Mouse (Mus musculus) MEL (cell line): ENCODE data around the gene Ttll6. TPM values are rescaled to one million over a fixed set of nuclear protein-coding genes. Genes with fewer than 3 reads are reported as not detected.

Experiments
- DNase-seq: peaks from one replicate; pipeline ENCODE4 v3.0.0; 2011; ENCODE audit warnings: low read depth, low spot score
- H3K27ac ChIP-seq: 2 replicates; pipeline ENCODE4 v1.5.1; 2012; ENCODE audit warnings: low read depth, mild to moderate bottlenecking, control low read depth, low read length, moderate library complexity; ENCODE audit not compliant: control insufficient read depth
- H3K27me3 ChIP-seq, 2 experiments: fragments of 150-350 bp in 1 of 2; sonication (generic) in 1 of 2; 2 replicates each; pipeline ENCODE4 v1.6.1; 2012; ENCODE audit warnings: low read length in 2 of 2, mild to moderate bottlenecking in 2 of 2, improper control_type of control experiment in 1 of 2, moderate library complexity in 1 of 2; ENCODE audit not compliant: insufficient read depth in 2 of 2, control insufficient read depth in 1 of 2
- H3K36me3 ChIP-seq, 2 experiments: 2 replicates each; pipeline ENCODE4 v1.6.1; 2012 to 2014; ENCODE audit warnings: low read length in 2 of 2, improper control_type of control experiment in 1 of 2, inconsistent platforms in 1 of 2, mild to moderate bottlenecking in 1 of 2; ENCODE audit not compliant: insufficient read depth in 2 of 2, control insufficient read depth in 1 of 2
- H3K4me1 ChIP-seq, 2 experiments: fragments of 150-350 bp in 1 of 2; sonication (generic) in 1 of 2; 2 replicates each; pipeline ENCODE4 v1.6.1; 2012; ENCODE audit warnings: low read length in 2 of 2, improper control_type of control experiment in 1 of 2, mild to moderate bottlenecking in 1 of 2; ENCODE audit not compliant: insufficient read depth in 2 of 2, control insufficient read depth in 1 of 2
- H3K4me3 ChIP-seq, 2 experiments: fragments of 150-350 bp in 1 of 2; sonication (generic) in 1 of 2; 2 replicates each; pipeline ENCODE4 v1.5.1; 2012; ENCODE audit warnings: low read depth in 2 of 2, low read length in 2 of 2, mild to moderate bottlenecking in 2 of 2, moderate library complexity in 2 of 2, control low read depth in 1 of 2, improper control_type of control experiment in 1 of 2; ENCODE audit not compliant: control insufficient read depth in 1 of 2, insufficient read depth in 1 of 2
- H3K79me2 ChIP-seq: 2 replicates; pipeline ENCODE4 v1.6.1; 2012; ENCODE audit warnings: mild to moderate bottlenecking, low read length, moderate library complexity; ENCODE audit not compliant: control insufficient read depth, poor library complexity, insufficient read depth
- H3K9ac ChIP-seq: 2 replicates; pipeline ENCODE4 v1.6.1; 2012; ENCODE audit warnings: low read depth, mild to moderate bottlenecking, control low read depth, low read length, moderate library complexity; ENCODE audit not compliant: control insufficient read depth, poor library complexity, severe bottlenecking
- H3K9me3 ChIP-seq: fragments of 150-350 bp; sonication (generic); replicated peaks from 2 replicates; pipeline ENCODE4 v1.6.1; 2012; ENCODE audit warnings: mild to moderate bottlenecking, low read length, improper control_type of control experiment, moderate library complexity; ENCODE audit not compliant: insufficient read depth
- BHLHE40 ChIP-seq: IDR thresholded peaks from 2 replicates; pipeline ENCODE4 v1.6.1; 2012; ENCODE audit warnings: low read depth, mild to moderate bottlenecking, inconsistent platforms, low read length, improper control_type of control experiment, borderline replicate concordance
- CHD1 ChIP-seq: IDR thresholded peaks from 2 replicates; pipeline ENCODE4 v1.6.1; 2012; ENCODE audit warnings: low read depth, mild to moderate bottlenecking, inconsistent platforms, low read length, improper control_type of control experiment
- CTCF ChIP-seq, 3 experiments: IDR thresholded peaks in 2 of 3; conservative IDR thresholded peaks in 1 of 3; 2 replicates each; pipeline ENCODE4 v1.5.1; 2011 to 2012; ENCODE audit warnings: low read length in 3 of 3, low read depth in 2 of 3, mild to moderate bottlenecking in 2 of 3, improper control_type of control experiment in 1 of 3, inconsistent platforms in 1 of 3, mixed read lengths in 1 of 3, moderate library complexity in 1 of 3; ENCODE audit not compliant: control insufficient read depth in 1 of 3, insufficient read depth in 1 of 3, poor library complexity in 1 of 3, severe bottlenecking in 1 of 3
- E2F4 ChIP-seq: IDR thresholded peaks from 2 replicates; pipeline ENCODE4 v1.6.1; 2011; ENCODE audit warnings: low read depth, low read length, improper control_type of control experiment, borderline replicate concordance
- ELF1 ChIP-seq: IDR thresholded peaks from 2 replicates; pipeline ENCODE4 v1.6.1; 2014; ENCODE audit warnings: low read depth, mild to moderate bottlenecking, inconsistent platforms, low read length, improper control_type of control experiment, moderate library complexity
- EP300 ChIP-seq, 2 experiments: IDR thresholded peaks; 2 replicates each; pipeline ENCODE4 v1.6.1; 2011; ENCODE audit warnings: improper control_type of control experiment in 2 of 2, low read length in 2 of 2, low read depth in 1 of 2, mild to moderate bottlenecking in 1 of 2
- GATA1 ChIP-seq: IDR thresholded peaks from 2 replicates; pipeline ENCODE4 v1.6.1; 2011; ENCODE audit warnings: low read depth, low read length, improper control_type of control experiment
- HCFC1 ChIP-seq: IDR thresholded peaks from 2 replicates; pipeline ENCODE4 v1.6.1; 2012; ENCODE audit warnings: low read depth, mild to moderate bottlenecking, inconsistent platforms, low read length, improper control_type of control experiment, moderate library complexity
- JUND ChIP-seq: IDR thresholded peaks from 2 replicates; pipeline ENCODE4 v1.6.1; 2011; ENCODE audit warnings: low read depth, mild to moderate bottlenecking, improper control_type of control experiment, low read length
- KAT2A ChIP-seq: conservative IDR thresholded peaks from 2 replicates; pipeline ENCODE4 v1.6.1; 2012; ENCODE audit warnings: low read depth, low read length, improper control_type of control experiment, inconsistent platforms
- MAX ChIP-seq: IDR thresholded peaks from 2 replicates; pipeline ENCODE4 v1.6.1; 2011; ENCODE audit warnings: low read length, improper control_type of control experiment
- MAZ ChIP-seq: IDR thresholded peaks from 2 replicates; pipeline ENCODE4 v1.6.1; 2012; ENCODE audit warnings: low read depth, mild to moderate bottlenecking, inconsistent platforms, low read length, improper control_type of control experiment
- MEF2A ChIP-seq: IDR thresholded peaks from 2 replicates; pipeline ENCODE4 v1.6.1; 2014; ENCODE audit warnings: low read depth, mild to moderate bottlenecking, inconsistent platforms, low read length, improper control_type of control experiment; ENCODE audit not compliant: poor library complexity, insufficient replicate concordance, severe bottlenecking; ENCODE audit errors: extremely low read depth
- MXI1 ChIP-seq: IDR thresholded peaks from 2 replicates; pipeline ENCODE4 v1.6.1; 2011; ENCODE audit warnings: mild to moderate bottlenecking, low read depth, low read length, improper control_type of control experiment
- MYB ChIP-seq: IDR thresholded peaks from 2 replicates; pipeline ENCODE4 v1.6.1; 2011; ENCODE audit warnings: mild to moderate bottlenecking, low read depth, low read length, improper control_type of control experiment
- MYC ChIP-seq: IDR thresholded peaks from 2 replicates; pipeline ENCODE4 v1.6.1; 2011; ENCODE audit warnings: low read depth, mild to moderate bottlenecking, low read length, improper control_type of control experiment, moderate library complexity
- POLR2A ChIP-seq, 2 experiments: IDR thresholded peaks; 2 replicates each; pipeline ENCODE4 v1.6.1; 2011 to 2012; ENCODE audit warnings: low read length in 2 of 2, mild to moderate bottlenecking in 2 of 2, control low read depth in 1 of 2, improper control_type of control experiment in 1 of 2, low read depth in 1 of 2, moderate library complexity in 1 of 2; ENCODE audit not compliant: control insufficient read depth in 1 of 2, insufficient read depth in 1 of 2, poor library complexity in 1 of 2
- POLR2AphosphoS2 ChIP-seq: IDR thresholded peaks from 2 replicates; pipeline ENCODE4 v1.6.1; 2011; ENCODE audit warnings: low read length, improper control_type of control experiment
- POLR2AphosphoS5 ChIP-seq: IDR thresholded peaks from 2 replicates; pipeline ENCODE4 v1.6.1; 2012; ENCODE audit warnings: low read depth, borderline replicate concordance, mild to moderate bottlenecking, inconsistent platforms, low read length, moderate library complexity, mixed read lengths
- RAD21 ChIP-seq: IDR thresholded peaks from 2 replicates; pipeline ENCODE4 v1.6.1; 2011; ENCODE audit warnings: mild to moderate bottlenecking, low read depth, low read length, improper control_type of control experiment
- SIN3A ChIP-seq: IDR thresholded peaks from 2 replicates; pipeline ENCODE4 v1.6.1; 2012; ENCODE audit warnings: low read length, improper control_type of control experiment, inconsistent platforms
- SMC3 ChIP-seq: IDR thresholded peaks from 2 replicates; pipeline ENCODE4 v1.6.1; 2011; ENCODE audit warnings: low read depth, low read length, improper control_type of control experiment
- TAL1 ChIP-seq: IDR thresholded peaks from 2 replicates; pipeline ENCODE4 v1.6.1; 2012; ENCODE audit warnings: mild to moderate bottlenecking, inconsistent platforms, low read length, moderate library complexity, mixed read lengths
- TBP ChIP-seq: IDR thresholded peaks from 2 replicates; pipeline ENCODE4 v1.8.0; 2011; ENCODE audit warnings: low read depth, low read length, improper control_type of control experiment
- TCF12 ChIP-seq: IDR thresholded peaks from 2 replicates; pipeline ENCODE4 v1.6.1; 2014; ENCODE audit warnings: low read depth, mild to moderate bottlenecking, inconsistent platforms, low read length, improper control_type of control experiment, moderate library complexity
- UBTF ChIP-seq: IDR thresholded peaks from 2 replicates; pipeline ENCODE4 v1.6.1; 2012; ENCODE audit warnings: low read depth, mild to moderate bottlenecking, inconsistent platforms, low read length, improper control_type of control experiment, moderate library complexity, borderline replicate concordance; ENCODE audit not compliant: insufficient read depth
- USF1 ChIP-seq: IDR thresholded peaks from 2 replicates; pipeline ENCODE4 v1.6.1; 2014; ENCODE audit warnings: low read depth, mild to moderate bottlenecking, inconsistent platforms, low read length, improper control_type of control experiment, moderate library complexity
- USF2 ChIP-seq, 2 experiments: IDR thresholded peaks; 2 replicates each; pipeline ENCODE4 v1.6.1; 2011 to 2012; ENCODE audit warnings: improper control_type of control experiment in 2 of 2, low read length in 2 of 2, borderline replicate concordance in 1 of 2, inconsistent platforms in 1 of 2, low read depth in 1 of 2, mild to moderate bottlenecking in 1 of 2; ENCODE audit not compliant: insufficient read depth in 1 of 2
- ZC3H11A ChIP-seq: IDR thresholded peaks from 2 replicates; pipeline ENCODE4 v1.6.1; 2012; ENCODE audit warnings: low read depth, mild to moderate bottlenecking, inconsistent platforms, low read length, improper control_type of control experiment
- ZMIZ1 ChIP-seq: IDR thresholded peaks from 2 replicates; pipeline ENCODE4 v1.6.1; 2012; ENCODE audit warnings: low read depth, mild to moderate bottlenecking, inconsistent platforms, low read length, improper control_type of control experiment, moderate library complexity
- ZNF384 ChIP-seq: IDR thresholded peaks from 2 replicates; pipeline ENCODE4 v1.6.1; 2012; ENCODE audit warnings: low read depth, mild to moderate bottlenecking, inconsistent platforms, low read length, improper control_type of control experiment
- polyA plus RNA-seq, 2 experiments: library from polyadenylated mRNA; stranded (reverse) in 1 of 2; unstranded in 1 of 2; fragments of >175 nt in 1 of 2; fragments of >200 nt in 1 of 2; gene quantifications; 2 replicates each; pipeline versions ENCODE4 v1.2.1 to v1.2.4; 2012; ENCODE audit warnings: low replicate concordance in 2 of 2, low read depth in 1 of 2; ENCODE audit not compliant: insufficient read length in 2 of 2, insufficient read depth in 1 of 2, missing spikeins in 1 of 2
- total RNA-seq: library from RNA; depleted of rRNA; stranded (reverse); fragments of 300-350 nt; gene quantifications from 2 replicates; pipeline ENCODE4 v1.2.3, GENCODE M21; 2012; rRNA removed

The Ttll6 gene
- total RNA-seq (not detected in 2 replicates), polyA plus RNA-seq (under 1 TPM in 1 of 2 experiments, not detected in 1; 0.03 TPM)

- Histone ChIP-seq H3K4me3 (peak within 1 kb of the TSS; percentile 40 to 43), H3K36me3 (no peaks in the 10 kb centered on the region), H3K27me3 (peaks cover 2% of the 10 kb centered on the region in 2 experiments; a peak in 3 of 4 replicates), H3K9ac (peak within 1 kb of the TSS; percentile 47), H3K79me2 (no peaks in the 10 kb centered on the region), H3K27ac (no peak within 1 kb of the TSS), H3K4me1 (peaks cover 0 to 4% of the 10 kb centered on the region in 2 experiments; a peak in 1 of 4 replicates), H3K9me3 (no peaks in the 10 kb centered on the region)
- TF ChIP-seq MYC (peak; percentile 76; the same call in 1 of the 2 replicates), ZMIZ1 (no peak), GATA1 (no peak), ZNF384 (peak; percentile 88), UBTF (no peak), EP300 (IDR thresholded peaks at IDR 0.05; ENCODE audit: low read depth in 1 of 2, low read length in 2 of 2) (no peak), TCF12 (no peak), MEF2A (no peak), KAT2A (no peak), MAX (0 out of 2 replicates have a peak, but pooled peaks have one; percentile 34), SIN3A (no peak), MAZ (peak; percentile 66; the same call in 1 of the 2 replicates), MXI1 (no peak), CTCF (IDR thresholded peaks at IDR 0.05 in 2 of 3, conservative IDR thresholded peaks at IDR 0.05 in 1 of 3; ENCODE audit: control insufficient read depth in 1 of 3, insufficient read depth in 1 of 3, low read depth in 2 of 3, low read length in 3 of 3, poor library complexity in 1 of 3, severe bottlenecking in 1 of 3) (peak; percentile 93 to 96 (median 95)), RAD21 (peak; percentile 73), USF2 (IDR thresholded peaks at IDR 0.05; ENCODE audit: borderline replicate concordance in 1 of 2, insufficient read depth in 1 of 2, low read depth in 1 of 2, low read length in 2 of 2) (no peak), POLR2A (IDR thresholded peaks at IDR 0.05; ENCODE audit: control insufficient read depth in 1 of 2, insufficient read depth in 1 of 2, low read depth in 1 of 2, low read length in 2 of 2, poor library complexity in 1 of 2) (no peak), ELF1 (peak; percentile 49; the same call in 1 of the 2 replicates), SMC3 (peak; percentile 52), USF1 (0 out of 2 replicates have a peak, but pooled peaks have one; percentile 6), HCFC1 (0 out of 2 replicates have a peak, but pooled peaks have one; percentile 31), ZC3H11A (peak; percentile 29; the same call in 1 of the 2 replicates), CHD1 (no peak), TBP (no peak), POLR2AphosphoS5 (no peak), BHLHE40 (no peak), MYB (no peak), E2F4 (no peak), JUND (no peak), TAL1 (no peak), POLR2AphosphoS2 (no peak)
- peak; percentile 94 for DNase-seq
Observed at GRCm38 (mm10) chr11:96133239-96133865, at the start of gene Ttll6. Gene Ttll6, plus strand, starts transcription at chr11:96133786.
